Mouse (Mus musculus) telencephalon, adult 2 months (tissue): Measurements from ENCODE around the gene Prickle4.

Experiments used
- DNase-seq: peaks from one replicate; pipeline ENCODE4 v3.0.0-alpha.2; 2011; ENCODE audit warnings: low read depth, low spot score

Prickle4 gene

DNA sequence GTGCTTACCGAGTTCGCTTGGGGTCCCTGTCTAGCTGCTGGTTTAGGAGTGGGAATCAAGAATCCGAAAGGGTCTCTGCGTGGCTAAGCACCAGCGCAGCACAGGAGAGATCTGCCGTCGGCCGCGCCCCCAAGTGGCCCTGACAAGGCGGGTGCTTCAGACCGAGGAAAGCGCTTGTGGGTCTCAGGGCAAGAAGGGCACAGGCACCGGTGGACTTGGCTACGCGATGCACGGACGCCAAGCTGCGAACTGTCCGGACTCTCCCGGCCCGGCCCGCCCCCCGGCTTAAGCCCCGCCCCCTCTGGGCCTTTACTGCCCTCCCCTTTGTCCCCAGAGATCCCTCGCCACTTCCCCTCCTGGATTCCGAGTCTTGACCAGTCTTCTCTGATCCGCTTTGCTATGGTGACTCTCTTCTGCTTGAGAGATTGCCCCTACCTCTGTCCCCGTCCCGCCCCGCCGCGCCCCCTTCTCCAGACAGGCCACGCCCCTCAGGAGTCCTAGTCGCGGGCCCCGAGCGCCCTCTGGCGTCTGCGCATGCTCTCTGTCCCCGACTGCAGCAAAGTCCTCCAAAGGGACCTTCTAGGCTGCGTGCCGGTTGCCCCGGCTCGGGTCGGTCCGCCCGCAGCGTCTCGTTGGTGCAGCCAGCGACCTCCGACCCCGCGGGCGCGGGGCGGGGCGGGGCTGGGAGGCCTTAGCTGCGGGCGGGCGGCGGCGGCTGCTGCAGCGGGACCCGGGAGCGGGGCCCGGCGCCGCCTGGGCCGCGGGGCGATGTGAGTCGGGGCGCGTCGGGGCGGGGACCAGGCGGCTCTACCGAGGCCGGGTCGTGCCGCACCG lies at the start of gene Prickle4:
TSS of gene Prickle4 (minus strand) at position 234 of the 834 bp plus-strand sequence.
- peak; percentile 89 for DNase-seq

DNA sequence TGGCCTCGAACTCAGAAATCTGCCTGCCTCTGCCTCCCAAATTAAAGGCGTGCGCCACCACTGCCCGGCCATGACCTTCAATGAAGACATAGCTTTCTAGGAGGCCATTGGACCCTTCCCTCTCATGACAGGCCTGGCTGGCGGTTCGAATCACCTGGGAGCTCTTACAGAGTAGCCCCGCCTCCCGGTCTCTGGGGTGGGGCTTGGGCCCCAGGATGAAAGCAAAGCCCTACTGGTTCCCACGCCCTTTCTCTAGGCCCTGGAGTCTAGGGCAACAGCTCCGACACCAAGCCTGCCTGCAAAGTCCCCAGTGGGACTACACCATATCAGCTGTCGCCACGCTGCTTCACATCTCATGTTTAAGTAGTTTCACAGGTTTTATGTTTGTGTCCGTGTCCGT lies 49.5 kb upstream of the Prickle4 start:
- no peak for DNase-seq

DNA sequence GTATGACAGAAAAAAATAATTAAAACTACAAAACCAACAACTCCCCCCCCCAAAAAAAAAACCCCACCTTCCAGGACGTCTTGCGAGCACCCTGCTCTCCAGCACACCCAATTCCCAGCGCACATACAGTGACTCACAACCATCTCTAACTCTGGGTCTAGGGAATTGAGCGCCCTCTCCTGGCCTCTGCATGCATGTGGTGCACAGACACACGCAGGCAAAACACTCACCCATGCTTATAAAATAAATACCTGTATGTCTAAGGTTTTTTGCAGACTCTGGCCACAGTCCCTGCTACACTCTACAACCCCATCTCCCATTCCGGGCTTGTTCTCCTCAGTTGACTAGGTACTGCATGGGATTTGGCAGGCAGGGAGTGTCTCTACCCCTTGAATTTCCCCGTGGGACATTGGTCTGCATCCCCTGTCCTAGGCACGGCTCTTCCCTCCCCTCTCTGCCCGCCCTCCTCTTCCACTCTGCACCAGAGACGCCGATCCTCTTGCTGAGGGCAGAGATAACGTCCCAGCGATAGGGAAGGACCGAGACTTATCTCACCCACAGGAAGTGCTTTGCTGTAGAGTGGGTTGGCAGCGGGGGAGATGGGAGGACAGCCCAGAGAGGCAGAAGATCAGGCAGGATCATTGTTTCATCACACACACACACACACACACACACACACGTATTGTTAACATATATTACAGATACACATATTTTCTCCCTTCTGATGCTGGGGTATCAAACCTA lies 48.6 kb upstream of the Prickle4 start:
- no peak for DNase-seq

- no peak for DNase-seq
These were observed 45.6 kb upstream of the Prickle4 start for GRCm38 (mm10) chr17:47740186-47740585.

DNA sequence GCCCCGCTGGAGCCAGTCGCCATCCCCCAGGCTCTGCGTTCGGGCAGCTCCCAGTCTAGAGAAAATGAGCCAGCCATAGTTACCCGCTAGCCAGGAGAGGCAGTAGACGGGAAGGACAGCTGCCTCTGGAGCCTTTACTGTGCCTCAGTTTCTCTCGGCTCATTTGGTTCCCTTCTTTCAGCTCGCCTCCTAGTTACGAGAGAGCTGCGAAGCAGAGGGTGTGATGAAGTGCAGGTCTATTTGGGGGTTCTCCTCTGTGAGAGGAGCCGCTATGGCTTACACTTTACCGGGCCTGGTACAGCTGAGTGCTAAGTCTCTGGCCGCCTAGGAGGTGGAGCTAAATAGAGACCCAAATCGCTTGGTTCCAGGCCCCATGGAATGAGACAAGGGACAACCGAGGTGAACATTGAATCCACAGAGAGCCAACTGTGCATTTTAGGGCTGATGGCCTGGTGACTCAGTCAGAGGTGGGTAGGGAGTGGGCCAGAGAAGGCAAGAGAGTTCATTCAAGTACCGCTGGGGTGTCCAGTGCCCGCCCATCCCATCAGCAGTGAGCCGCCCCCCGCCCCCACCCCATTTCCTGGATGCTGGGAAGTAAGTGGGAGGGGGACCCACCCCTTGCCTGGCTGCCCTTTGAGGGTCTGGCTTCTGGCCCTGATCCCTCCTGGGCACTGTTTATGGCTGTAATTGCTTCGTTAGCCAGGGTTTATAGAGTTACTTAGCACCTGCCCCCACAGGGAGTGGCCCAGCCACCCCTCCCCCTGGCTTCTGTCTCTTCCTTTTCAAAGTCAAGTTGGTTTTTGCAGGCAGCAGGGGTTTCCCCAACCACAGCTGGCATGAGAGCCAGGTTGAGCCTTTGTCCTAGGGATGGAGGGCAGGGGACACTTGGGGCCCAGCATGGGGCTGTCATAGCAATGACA lies 44.6 kb upstream of the Prickle4 start:
- DNase-seq, result no peak

DNA sequence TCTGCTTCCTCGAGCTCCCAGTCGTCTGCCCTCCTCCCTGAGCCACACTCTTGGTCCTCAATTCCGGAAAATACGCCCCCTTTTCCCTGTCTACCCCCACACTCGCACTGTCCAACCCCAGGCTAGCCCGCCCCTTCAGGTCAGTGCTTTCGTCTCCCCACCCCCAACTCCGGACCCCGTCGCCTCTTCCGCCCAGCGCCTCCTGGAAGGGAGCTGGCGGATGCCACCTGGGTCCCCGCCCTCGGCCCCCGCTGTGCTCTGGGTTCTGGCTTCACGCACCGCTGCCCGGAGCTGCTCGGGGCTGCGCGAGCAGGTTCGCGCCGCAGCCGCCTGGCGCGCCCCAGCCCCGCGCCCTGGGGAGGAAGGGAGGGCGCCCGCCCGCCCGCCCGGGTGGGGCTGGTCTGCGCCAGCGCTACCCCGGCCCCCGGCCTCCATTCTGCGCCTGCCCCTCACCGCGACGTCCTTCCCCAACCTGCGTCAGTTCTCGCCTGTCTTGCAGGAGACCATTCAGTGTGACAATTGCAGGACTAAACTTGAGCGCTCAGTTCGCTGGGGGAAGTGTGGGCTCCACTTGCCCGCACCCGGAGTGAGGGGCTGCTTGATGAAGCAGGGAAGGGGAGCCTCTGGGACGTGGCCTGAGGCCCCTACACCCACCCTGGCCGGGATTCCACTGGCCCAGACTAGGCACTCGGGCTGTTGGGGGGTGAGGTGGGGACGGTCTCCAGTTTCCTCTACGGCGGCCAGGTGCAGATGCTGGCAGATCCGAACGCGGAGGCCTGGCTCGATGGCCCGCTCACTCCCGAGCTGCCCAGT lies 43.7 kb upstream of the Prickle4 start:
- DNase-seq, result no peak

DNA sequence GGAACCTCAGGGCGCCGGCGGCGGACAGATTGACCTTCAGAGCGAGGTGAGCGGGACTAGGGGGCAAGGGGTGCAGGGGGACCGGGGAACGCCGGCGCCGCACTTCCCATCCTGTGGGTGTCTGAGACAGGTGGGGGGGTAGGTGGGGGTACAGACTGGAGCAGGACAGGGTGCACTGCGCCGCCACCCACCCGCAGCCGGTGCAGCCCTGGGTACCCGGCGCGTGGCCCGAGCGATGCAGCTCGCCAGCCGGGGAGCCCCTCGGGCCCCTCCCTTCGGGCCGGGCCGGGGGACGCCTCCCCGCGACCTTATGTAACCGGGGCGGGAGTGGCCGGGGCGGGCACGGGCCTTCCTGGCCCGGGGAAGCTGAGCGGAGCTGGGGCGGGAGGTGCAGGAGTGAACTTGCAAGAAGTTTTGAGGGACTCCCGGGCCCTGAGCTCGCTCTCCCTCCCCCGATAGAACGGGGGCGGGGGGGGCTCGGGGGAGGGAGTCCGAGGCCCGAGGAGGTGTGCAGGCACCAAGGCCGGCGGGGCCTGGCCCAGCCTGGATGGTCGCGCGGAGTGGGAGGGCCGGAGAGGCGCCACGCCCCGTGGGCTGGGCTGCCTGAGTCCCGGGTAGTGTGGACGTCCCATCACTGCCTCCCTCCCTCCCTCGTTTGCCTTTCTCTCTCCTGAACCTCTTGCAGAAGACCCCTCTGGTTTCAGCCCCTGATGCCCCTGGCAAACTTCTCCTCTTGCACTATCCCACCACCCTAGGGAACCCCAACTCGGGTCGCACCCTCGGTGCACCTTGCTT lies 42.9 kb upstream of the Prickle4 start:
- peak; percentile 41 for DNase-seq

GRCm38 (mm10) chr17:47736856-47737255 lies 42.3 kb upstream of the Prickle4 start, which contains the start of gene Tfeb:
Tfeb (plus strand) TSS chr17:47737030.
- DNase-seq, result peak; percentile 64

DNA sequence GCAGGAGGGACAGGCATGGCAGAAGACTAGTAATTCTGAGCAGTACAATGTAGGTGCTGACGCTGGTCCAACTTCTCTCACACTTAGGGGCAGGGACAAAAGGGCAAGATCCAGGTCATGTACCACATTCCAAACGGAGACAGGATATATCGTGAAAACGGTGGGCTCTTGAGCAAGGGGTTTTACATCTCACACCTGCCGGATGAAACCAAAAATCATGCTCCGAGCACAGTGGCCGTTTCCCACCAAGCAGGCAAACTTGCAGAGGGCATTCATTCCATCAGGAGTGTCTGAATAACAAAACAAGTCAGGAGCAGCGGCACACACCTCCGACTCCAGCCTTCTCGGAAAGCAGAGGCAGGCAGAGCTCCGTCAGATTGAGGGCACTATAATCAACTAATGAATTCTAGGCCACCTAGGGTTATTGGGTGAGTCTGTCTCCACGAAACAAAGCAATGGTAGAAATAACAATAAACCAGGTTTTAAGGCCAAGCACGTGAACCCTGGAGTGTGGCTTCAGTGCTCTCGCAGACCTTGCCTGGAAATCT lies 41.1 kb upstream of the Prickle4 start:
- no peak for DNase-seq

DNA sequence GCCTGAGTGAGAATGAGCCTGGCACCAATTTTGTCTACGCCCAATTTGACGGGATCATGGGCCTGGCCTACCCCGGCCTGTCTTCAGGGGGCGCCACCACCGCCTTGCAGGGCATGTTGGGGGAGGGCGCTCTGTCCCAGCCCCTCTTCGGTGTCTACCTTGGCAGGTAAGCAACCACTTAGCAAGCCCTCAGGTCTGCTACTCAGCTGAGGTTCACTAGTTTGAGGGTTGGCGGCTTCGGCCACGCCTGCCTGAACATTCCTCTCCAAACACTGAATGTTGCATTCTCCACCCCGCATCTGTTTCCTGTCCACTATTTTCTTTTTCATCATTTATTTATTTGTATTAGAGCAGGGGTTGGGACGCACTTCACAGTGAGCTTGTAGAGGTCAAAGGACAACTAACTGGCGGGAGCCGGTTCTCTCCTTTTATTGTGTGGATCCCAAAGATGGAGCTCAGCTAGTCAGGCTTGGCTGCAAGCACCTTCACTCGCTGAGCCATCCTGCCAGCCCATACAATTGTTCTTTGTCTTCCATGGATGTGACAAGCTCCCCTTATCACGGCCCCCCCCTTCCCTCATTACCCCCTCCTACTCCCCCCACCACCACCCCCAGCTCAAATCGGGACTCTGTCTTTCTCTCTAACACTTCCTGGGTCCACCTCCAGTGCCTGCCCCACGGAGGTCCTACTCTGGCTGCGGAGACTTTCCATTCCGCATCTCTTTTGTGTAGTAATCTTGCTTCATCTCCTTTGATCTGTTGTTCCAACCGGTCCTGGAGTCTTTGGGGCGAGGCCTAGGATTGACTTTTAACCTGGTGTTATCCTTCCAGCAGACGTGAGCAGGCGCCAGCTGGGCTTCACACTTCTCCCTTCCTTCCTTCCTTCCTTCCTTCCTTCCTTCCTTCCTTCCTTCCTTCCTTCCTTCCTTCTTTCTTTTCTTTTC lies 36.4 kb upstream of the Prickle4 start:
- DNase-seq, result no peak

GRCm38 (mm10) chr17:47726566-47726965 lies 32.0 kb upstream of the Prickle4 start, which contains the start of gene Pgc:
Pgc (plus strand) TSS chr17:47726842.
- no peak for DNase-seq

- DNase-seq, result no peak
These were observed 26.6 kb upstream of the Prickle4 start for GRCm38 (mm10) chr17:47721183-47721582.

DNA sequence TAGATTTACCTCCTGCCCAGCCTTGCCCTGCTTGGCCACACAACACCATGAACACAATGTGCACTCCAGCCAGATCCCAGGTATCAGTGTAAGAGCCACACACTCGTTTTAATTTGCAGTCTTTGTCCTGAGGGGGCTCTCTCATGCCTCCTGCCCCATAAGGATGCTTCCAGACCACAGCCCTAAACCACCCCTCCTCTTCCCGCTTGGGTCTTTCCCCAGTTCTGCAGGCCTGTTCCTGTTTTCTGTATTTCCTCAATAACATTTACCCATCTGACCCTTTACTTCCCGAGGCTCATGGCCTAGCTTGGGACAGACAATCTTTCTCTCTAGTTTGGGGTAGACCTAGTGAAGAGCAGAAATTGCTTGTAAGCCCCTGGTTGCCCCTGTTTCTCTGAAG lies 20.5 kb upstream of the Prickle4 start:
- no peak for DNase-seq

DNA sequence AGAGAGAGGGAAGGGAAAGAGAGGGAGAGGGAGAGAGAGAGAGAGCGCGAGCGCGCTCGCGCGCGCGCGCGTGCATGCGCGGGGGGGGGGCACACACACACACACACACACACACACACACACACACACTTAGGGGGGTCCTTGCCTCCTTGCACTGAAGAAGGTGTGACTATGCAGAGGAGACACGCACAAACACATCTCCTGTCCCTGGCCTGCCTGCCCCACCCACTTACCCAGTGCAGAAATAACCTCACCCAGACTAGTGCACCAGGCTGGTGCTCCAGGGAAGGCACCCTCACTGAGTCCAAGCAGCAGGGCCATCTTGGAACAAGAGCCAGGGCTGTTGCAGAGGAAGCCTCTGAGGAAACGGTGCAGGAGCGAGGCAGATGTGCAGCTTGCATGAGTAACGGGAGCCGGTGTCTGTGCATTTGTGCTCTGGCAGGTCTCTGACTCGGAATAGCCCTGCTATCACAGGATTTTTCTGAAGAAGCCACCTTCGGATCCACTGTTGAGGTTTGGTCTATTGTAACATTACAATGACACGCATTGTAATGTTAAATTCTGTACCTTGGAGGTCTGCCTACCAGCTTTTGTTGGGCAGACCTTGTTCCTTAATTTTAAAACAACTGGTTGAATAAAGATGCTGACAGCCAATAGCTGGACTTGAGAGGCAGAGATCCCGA lies 18.5 kb upstream of the Prickle4 start:
- no peak for DNase-seq

- DNase-seq, result no peak
These were observed 17.3 kb upstream of the Prickle4 start for GRCm38 (mm10) chr17:47711883-47712282.

DNA sequence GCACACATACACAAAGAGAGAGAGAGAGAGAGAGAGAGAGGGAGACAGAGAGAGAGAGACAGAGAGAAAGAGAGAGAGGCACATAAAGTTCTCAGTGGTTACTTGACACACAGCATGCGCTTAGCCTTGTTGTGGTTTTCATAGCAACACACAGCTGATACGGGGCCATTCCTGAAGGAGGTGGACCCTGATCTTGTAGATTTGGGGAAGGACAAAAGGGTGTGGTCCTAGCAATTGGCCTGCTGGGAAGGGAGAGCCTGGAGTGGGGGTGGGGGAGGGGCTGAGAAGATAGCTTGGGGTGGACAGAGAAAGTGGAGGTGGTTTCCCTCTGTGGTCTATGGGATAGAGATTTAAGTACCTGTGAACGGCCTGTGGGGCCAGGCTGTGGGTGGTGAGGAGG lies 15.5 kb upstream of the Prickle4 start:
- no peak for DNase-seq

- DNase-seq, result no peak
These were observed 14.4 kb upstream of the Prickle4 start for GRCm38 (mm10) chr17:47708972-47709371.

- DNase-seq, result no peak
These were observed 13.4 kb upstream of the Prickle4 start for GRCm38 (mm10) chr17:47707961-47708360.
